Mouse (Mus musculus) forebrain, embryonic 12.5 days (tissue): ENCODE results near the gene Cped1. TPM values are rescaled to one million over a fixed set of nuclear protein-coding genes. Genes with fewer than 3 reads are reported as not detected.

Source experiments
- ATAC-seq: fragments of 200-750 bp; cut with Nextera tagmentation; 2 replicates; pipeline ENCODE4 v1.8.0; 2017; ENCODE audit warnings: moderate TSS enrichment; ENCODE audit not compliant: low FRiP score
- H3K27ac ChIP-seq: fragments of 300-500 bp; sonication (generic); 2 replicates; pipeline ENCODE4 v1.5.1; 2016; ENCODE audit warnings: mild to moderate bottlenecking
- H3K27me3 ChIP-seq: fragments of 300-500 bp; sonication (generic); 2 replicates; pipeline ENCODE4 v1.6.1; 2016; ENCODE audit warnings: mild to moderate bottlenecking
- H3K36me3 ChIP-seq: fragments of 300-500 bp; sonication (generic); replicated peaks from 2 replicates; pipeline ENCODE4 v1.6.1; 2016; ENCODE audit warnings: mild to moderate bottlenecking
- H3K4me1 ChIP-seq: fragments of 300-500 bp; sonication (generic); 2 replicates; pipeline ENCODE4 v1.6.1; 2016
- H3K4me2 ChIP-seq: fragments of 300-500 bp; sonication (generic); 2 replicates; pipeline ENCODE4 v1.6.1; 2016; ENCODE audit warnings: mild to moderate bottlenecking, moderate library complexity
- H3K4me3 ChIP-seq: fragments of 300-500 bp; sonication (generic); replicated peaks from 2 replicates; pipeline ENCODE4 v1.5.1; 2016; ENCODE audit warnings: mild to moderate bottlenecking
- H3K9ac ChIP-seq: fragments of 300-500 bp; sonication (generic); 2 replicates; pipeline ENCODE4 v1.6.1; 2016; ENCODE audit warnings: mild to moderate bottlenecking
- H3K9me3 ChIP-seq: fragments of 300-500 bp; sonication (generic); 2 replicates; pipeline ENCODE4 v1.6.1; 2016
- WGBS: fragments of 180-500 bp; shearing (Covaris S2); methylation state at CpG from one replicate; pipeline ENCODE4 v1.1.7; 2016; 5-methylcytosine and 5-hydroxymethylcytosine counted together
- polyA plus RNA-seq: library from polyadenylated mRNA; unstranded; fragments of >200 nt; fragmentation: Nextera tagmentation; extraction: Ambion mirVana; gene quantifications from 2 replicates; pipeline ENCODE4 v1.2.1, GENCODE M21; 2016

The Cped1 gene
- polyA plus RNA-seq, 1 experiment from 2014 or later = 12.0 TPM

- Histone ChIP-seq H3K9me3 (no peaks in the 10 kb centered on the region), H3K27me3 (peaks cover 26% of the 10 kb centered on the region), H3K9ac (peak overlapping the region; percentile 44), H3K4me2 (peak overlapping the region; percentile 67), H3K4me3 (peak overlapping the region; percentile 47), H3K36me3 (no peaks in the 10 kb centered on the region), H3K4me1 (peaks cover 18% of the 10 kb centered on the region), H3K27ac (no peak overlapping the region)
- 6% methylated on average over 24 of the region's 24 CpGs for WGBS
- no peak for ATAC-seq
Measured at GRCm38 (mm10) chr6:21986660-21987331, 1.1 kb downstream of the Cped1 start.

DNA sequence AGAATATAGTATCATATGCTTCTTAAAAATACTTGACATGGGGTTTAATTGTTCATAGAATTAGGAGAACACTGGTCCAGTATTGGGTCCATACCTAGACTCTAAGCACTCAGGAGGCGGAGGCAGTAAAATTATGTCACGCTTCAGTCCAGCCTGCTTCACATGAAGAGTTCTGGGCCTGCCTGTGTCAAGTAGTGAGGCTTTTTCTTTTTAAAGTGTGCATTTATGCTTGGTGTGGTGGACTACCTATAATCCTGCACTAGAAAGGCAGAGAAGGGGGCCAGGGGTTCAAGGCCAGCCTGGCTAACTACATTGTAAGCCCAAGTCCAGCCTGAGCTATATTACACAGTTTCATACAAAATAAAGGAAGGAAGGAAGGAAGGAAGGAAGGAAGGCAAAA is 1.8 kb downstream of the Cped1 start:
- Histone ChIP-seq H3K27ac (no peak overlapping the region), H3K9me3 (no peaks in the 10 kb centered on the region), H3K4me2 (no peak overlapping the region), H3K9ac (no peak overlapping the region), H3K36me3 (no peaks in the 10 kb centered on the region), H3K27me3 (peaks cover 26% of the 10 kb centered on the region), H3K4me3 (peak overlapping the region; percentile 7; the same call in 1 of the 2 replicates), H3K4me1 (peaks cover 18% of the 10 kb centered on the region)
- ATAC-seq = no peak
- WGBS = 89% methylated on average over 2 of the region's 2 CpGs

DNA sequence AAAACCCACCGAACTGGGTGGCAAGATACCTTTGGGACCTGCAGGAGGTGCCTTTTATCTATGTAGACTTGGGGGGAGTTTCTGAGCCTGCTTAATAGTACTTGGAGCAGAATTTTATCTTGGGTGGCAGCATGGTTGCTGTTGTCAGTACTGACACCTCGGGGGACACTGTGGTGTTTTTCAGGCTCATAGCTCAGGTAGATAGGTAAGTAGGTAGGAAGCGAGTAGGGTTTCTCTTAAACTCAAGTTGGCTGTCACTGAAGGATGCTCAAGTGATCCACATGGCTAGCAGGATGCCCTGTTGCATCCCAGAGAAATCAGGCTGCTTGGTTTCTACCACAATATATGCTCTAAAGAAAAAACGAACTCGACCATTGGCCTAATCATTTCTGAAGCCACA is 2.6 kb downstream of the Cped1 start:
- no peaks in the 10 kb centered on the region for H3K9me3 ChIP-seq
- no peak overlapping the region for H3K27ac ChIP-seq
- peaks cover 26% of the 10 kb centered on the region for H3K27me3 ChIP-seq
- peaks cover 18% of the 10 kb centered on the region for H3K4me1 ChIP-seq
- no peaks in the 10 kb centered on the region for H3K36me3 ChIP-seq
- no peak for ATAC-seq
- peak overlapping the region; percentile 4; the same call in 1 of the 2 replicates for H3K4me2 ChIP-seq
- no peak overlapping the region for H3K9ac ChIP-seq
- 88% methylated on average over 5 of the region's 5 CpGs for WGBS
- no peak overlapping the region for H3K4me3 ChIP-seq

DNA sequence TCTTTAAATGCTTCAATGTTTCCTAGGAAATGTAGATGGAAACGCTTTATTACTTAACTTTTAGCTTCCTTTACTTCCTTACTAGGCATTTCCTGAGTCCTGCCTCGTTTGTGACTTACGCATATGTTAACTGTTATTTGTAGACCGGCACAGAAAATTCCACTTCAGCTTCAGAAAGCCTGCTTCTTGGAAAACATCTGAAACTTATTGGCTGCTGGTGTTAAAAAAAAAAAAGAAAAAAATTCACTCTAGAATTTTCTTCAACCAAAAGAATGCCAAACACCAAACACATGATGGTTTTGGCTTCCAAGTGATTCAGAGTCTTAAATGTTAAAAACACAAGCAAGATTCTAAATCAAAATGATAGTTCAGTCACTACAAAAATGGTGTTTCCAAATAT is 3.4 kb downstream of the Cped1 start:
- Histone ChIP-seq H3K9ac (no peak overlapping the region), H3K27ac (no peak overlapping the region), H3K4me3 (no peak overlapping the region), H3K9me3 (no peaks in the 10 kb centered on the region), H3K27me3 (peaks cover 26% of the 10 kb centered on the region), H3K4me1 (peaks cover 18% of the 10 kb centered on the region), H3K4me2 (no peak overlapping the region), H3K36me3 (no peaks in the 10 kb centered on the region)
- 85% methylated on average over 4 of the region's 4 CpGs for WGBS
- ATAC-seq = no peak

DNA sequence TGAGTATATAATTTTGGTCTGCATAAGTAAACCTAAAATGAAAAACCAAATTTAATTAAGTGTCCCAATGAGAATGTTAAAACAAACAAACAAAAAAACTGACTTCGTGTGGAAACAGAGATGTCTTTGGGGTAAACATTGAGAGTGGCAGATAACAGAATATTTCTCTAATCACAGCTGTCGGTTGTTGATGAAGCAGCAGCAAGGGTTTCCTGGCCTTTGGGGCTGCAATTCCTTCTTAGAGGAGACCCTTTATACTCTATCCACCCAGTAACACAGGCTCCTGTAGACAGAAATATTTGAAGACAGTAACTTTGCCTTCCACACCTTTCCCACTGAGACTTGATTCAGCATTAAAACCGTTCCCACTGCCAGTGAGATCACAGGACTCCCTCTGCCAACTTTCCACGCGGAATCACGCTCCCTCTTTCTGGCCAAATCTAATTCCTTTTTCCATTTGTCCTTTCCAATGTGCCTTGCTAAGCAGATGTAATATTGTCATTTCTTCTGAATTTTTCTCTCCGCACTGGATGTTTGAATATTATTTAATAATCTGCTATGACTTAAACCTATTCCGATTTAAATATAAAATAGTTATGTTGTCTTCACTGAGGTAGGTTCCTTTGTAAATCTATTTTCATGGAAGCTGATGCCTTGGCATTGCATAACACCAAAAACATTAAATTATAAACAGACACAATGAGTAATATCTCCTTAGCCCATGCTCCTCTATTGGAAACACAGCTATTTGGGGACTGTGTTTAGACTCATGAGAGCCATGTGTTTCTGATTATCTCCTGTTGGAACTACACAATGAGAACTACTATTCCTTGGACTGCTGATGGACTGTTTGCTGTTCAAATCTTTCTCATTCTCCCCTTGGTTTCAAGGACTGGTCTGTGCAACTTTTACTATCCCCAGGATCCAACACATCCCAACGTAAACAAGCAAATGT is 4.7 kb downstream of the Cped1 start:
- H3K4me2 ChIP-seq = no peak overlapping the region
- H3K4me3 ChIP-seq = no peak overlapping the region
- H3K9ac ChIP-seq = no peak overlapping the region
- H3K27me3 ChIP-seq = peaks cover 19% of the 10 kb centered on the region
- WGBS = 81% methylated on average over 9 of the region's 9 CpGs
- H3K27ac ChIP-seq = no peak overlapping the region
- no peaks in the 10 kb centered on the region for H3K36me3 ChIP-seq
- peaks cover 13% of the 10 kb centered on the region for H3K4me1 ChIP-seq
- no peak for ATAC-seq
- no peaks in the 10 kb centered on the region for H3K9me3 ChIP-seq

DNA sequence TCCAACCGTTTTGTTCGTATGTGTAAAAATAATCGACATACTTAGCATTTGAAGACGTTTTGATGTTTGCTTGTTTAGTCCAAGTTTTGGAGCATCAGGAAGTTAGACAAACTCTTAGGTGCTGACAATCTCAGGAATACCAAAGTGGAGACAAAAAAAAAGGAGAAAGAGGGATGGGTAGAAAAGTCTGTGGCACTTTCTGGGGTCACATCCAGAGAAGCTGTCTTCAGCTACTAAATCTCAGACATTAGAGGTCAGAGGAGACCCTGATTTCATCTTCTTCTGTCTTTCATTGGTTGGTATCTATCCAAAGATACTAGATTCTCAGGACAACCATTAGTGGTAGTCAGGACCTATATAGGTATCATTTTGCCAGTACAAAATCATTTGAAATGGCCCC is 5.4 kb downstream of the Cped1 start:
- Histone ChIP-seq H3K9ac (no peak overlapping the region), H3K27ac (no peak overlapping the region), H3K4me3 (no peak overlapping the region), H3K4me1 (peaks cover 7% of the 10 kb centered on the region), H3K27me3 (peaks cover 13% of the 10 kb centered on the region), H3K9me3 (no peaks in the 10 kb centered on the region), H3K4me2 (no peak overlapping the region), H3K36me3 (no peaks in the 10 kb centered on the region)
- ATAC-seq = no peak
- 77% methylated on average over 4 of the region's 4 CpGs for WGBS

DNA sequence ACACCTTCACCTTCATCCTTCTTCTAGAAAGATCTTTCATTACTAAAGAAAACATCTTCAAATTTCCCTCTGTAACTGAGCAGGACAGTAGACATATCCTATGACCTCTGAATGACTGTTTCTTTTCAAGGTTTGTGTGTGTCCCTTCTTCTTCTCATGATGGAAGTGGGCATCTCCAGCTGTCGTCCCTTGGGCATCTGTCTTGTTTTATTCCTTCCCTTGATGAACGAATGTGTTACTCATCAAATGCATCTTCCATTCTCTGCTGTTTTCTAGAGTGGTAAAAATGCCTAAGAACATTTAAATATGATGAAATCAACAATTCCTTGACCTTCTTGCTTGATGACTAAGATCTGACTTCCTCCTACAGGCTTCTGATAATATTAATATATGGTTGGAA is 7.4 kb downstream of the Cped1 start:
- H3K4me1 ChIP-seq = 0 out of 2 replicates have a peak, but pooled peaks cover 3% of the 10 kb centered on the region
- WGBS = 88% methylated on average over 2 of the region's 2 CpGs
- no peak overlapping the region for H3K4me2 ChIP-seq
- H3K27ac ChIP-seq = no peak overlapping the region
- H3K4me3 ChIP-seq = no peak overlapping the region
- no peaks in the 10 kb centered on the region for H3K36me3 ChIP-seq
- H3K27me3 ChIP-seq = no peaks in the 10 kb centered on the region
- H3K9ac ChIP-seq = no peak overlapping the region
- H3K9me3 ChIP-seq = no peaks in the 10 kb centered on the region
- ATAC-seq = no peak

DNA sequence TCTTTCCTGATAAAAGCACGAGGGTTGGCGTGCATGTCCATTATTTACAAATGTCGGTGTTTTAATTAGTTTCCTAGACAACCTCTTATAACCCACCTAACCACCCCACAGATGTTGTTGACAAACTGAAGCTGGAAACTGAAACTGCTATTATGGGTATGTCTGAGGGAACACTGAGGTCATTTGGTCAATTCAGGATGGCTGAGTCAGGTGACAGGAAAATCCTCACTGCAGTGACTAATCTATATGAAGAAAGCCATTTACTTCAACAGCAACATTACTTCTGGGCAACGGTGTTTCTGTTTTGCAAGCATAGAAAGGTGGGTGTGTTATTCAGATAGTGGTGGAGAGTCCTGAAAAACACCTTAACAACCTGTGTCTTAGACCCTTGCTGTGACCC is 12.4 kb downstream of the Cped1 start:
- ATAC-seq = no peak
- Histone ChIP-seq H3K9me3 (no peaks in the 10 kb centered on the region), H3K36me3 (no peaks in the 10 kb centered on the region), H3K27ac (no peak overlapping the region), H3K4me3 (no peak overlapping the region), H3K9ac (no peak overlapping the region), H3K4me2 (no peak overlapping the region), H3K27me3 (peaks cover 14% of the 10 kb centered on the region), H3K4me1 (peaks cover 10% of the 10 kb centered on the region)
- WGBS = 84% methylated on average over 4 of the region's 4 CpGs

DNA sequence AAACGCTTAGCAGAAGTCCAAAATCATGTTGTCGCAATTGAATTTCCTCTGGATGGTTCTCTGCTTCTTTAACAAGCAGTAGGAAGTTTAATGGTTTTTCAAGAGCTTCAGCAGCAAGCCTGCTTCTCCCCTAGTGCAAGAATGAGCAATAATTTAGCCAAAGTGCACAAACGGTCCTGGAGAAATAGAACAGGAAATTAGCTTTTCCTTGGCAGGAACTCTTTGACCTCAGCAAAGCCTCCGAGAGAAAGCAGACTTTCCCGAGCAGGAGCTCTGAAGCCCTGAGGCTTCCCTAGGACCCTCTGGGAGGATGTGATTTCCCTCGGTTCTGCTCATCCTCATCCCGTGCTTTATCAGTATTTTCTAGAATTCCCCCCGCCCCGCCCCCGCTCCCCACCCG is 13.3 kb downstream of the Cped1 start:
- WGBS = 57% methylated on average over 11 of the region's 11 CpGs
- no peak overlapping the region for H3K27ac ChIP-seq
- no peak overlapping the region for H3K9ac ChIP-seq
- H3K4me1 ChIP-seq = peaks cover 11% of the 10 kb centered on the region
- no peak for ATAC-seq
- H3K27me3 ChIP-seq = peaks cover 16% of the 10 kb centered on the region
- no peak overlapping the region for H3K4me2 ChIP-seq
- no peak overlapping the region for H3K4me3 ChIP-seq
- H3K36me3 ChIP-seq = no peaks in the 10 kb centered on the region
- H3K9me3 ChIP-seq = no peaks in the 10 kb centered on the region

DNA sequence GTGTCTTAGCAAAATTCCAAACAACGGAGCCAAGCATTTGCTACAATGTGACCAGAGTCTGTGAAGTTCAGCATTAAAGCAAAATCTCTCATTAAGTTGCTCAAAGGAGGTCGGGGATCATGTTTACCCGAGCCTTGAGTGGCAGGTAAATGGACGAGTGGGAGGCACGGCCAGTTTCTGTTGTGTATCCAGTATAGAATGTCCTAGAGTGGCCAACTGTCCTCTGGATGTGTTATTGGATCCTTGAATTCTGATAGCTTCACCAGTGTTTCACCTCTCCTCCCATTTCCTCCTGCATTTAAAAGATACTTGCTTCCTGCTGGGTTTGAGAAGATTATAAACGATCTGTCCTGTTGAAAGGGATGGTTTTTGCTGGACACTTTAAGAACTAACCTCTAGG is 14.4 kb downstream of the Cped1 start:
- Histone ChIP-seq H3K4me2 (no peak overlapping the region), H3K9me3 (no peaks in the 10 kb centered on the region), H3K4me3 (no peak overlapping the region), H3K9ac (no peak overlapping the region), H3K27me3 (peaks cover 18% of the 10 kb centered on the region), H3K4me1 (peaks cover 11% of the 10 kb centered on the region), H3K36me3 (no peaks in the 10 kb centered on the region), H3K27ac (no peak overlapping the region)
- ATAC-seq = no peak
- 46% methylated on average over 6 of the region's 6 CpGs for WGBS

GRCm38 (mm10) chr6:22000881-22001280 is 15.2 kb downstream of the Cped1 start:
- no peak overlapping the region for H3K9ac ChIP-seq
- no peak for ATAC-seq
- WGBS = 87% methylated on average over 3 of the region's 3 CpGs
- peaks cover 11% of the 10 kb centered on the region for H3K4me1 ChIP-seq
- no peaks in the 10 kb centered on the region for H3K9me3 ChIP-seq
- H3K4me3 ChIP-seq = no peak overlapping the region
- no peaks in the 10 kb centered on the region for H3K36me3 ChIP-seq
- peaks cover 18% of the 10 kb centered on the region for H3K27me3 ChIP-seq
- H3K4me2 ChIP-seq = no peak overlapping the region
- H3K27ac ChIP-seq = no peak overlapping the region

- 87% methylated on average over 5 of the region's 5 CpGs for WGBS
- Histone ChIP-seq H3K27ac (no peak overlapping the region), H3K4me1 (peaks cover 11% of the 10 kb centered on the region), H3K27me3 (peaks cover 18% of the 10 kb centered on the region), H3K9ac (no peak overlapping the region), H3K4me2 (no peak overlapping the region), H3K36me3 (no peaks in the 10 kb centered on the region), H3K9me3 (no peaks in the 10 kb centered on the region), H3K4me3 (no peak overlapping the region)
- ATAC-seq = no peak
Measured at GRCm38 (mm10) chr6:22001284-22001916, 15.7 kb downstream of the Cped1 start.
